Mouse (Mus musculus) T-helper 17 cell (primary cell): ENCODE data around the gene Apoc3.

ENCODE experiments used
- in situ Hi-C, 2 experiments: fragments of 300-600 bp; cut with MboI, MseI; formaldehyde crosslinking; loops; 1 replicate in 1 of 2; 2 replicates in 1 of 2; pipeline ENCODE4 v1.15.1; 2025; ENCODE audit warnings: high pct_unique_total_duplicates in 2 of 2

The Apoc3 gene

GRCm38 (mm10) chr9:46196699-46197169, 38.7 kb downstream of the Apoc3 start:
- in situ Hi-C loops: loop anchor here (5.0 kb wide), 2 partner anchors 199 to 204 kb away; no protein-coding TSS in a partner anchor

GRCm38 (mm10) chr9:46194809-46195208, 40.6 kb downstream of the Apoc3 start:
- in situ Hi-C loops: loop anchor here (5.0 kb wide), 2 partner anchors 198 to 203 kb away; no protein-coding TSS in a partner anchor

- in situ Hi-C loops: no loop called here
Measured at GRCm38 (mm10) chr9:46192642-46193041, 42.8 kb downstream of the Apoc3 start.

- in situ Hi-C loops: no loop called here
Measured at GRCm38 (mm10) chr9:46191644-46192043, 43.8 kb downstream of the Apoc3 start.

GRCm38 (mm10) chr9:46191234-46191633, 44.2 kb downstream of the Apoc3 start:
- in situ Hi-C loops: no loop called here

GRCm38 (mm10) chr9:46189381-46189780, 46.1 kb downstream of the Apoc3 start:
- in situ Hi-C loops: no loop called here

GRCm38 (mm10) chr9:46188956-46189355, 46.5 kb downstream of the Apoc3 start:
- in situ Hi-C loops: no loop called here

- in situ Hi-C loops: no loop called here
Measured at GRCm38 (mm10) chr9:46188370-46188769, 47.1 kb downstream of the Apoc3 start.

GRCm38 (mm10) chr9:46186387-46186786, 49.0 kb downstream of the Apoc3 start:
- in situ Hi-C loops: no loop called here

- in situ Hi-C loops: no loop called here
Measured at GRCm38 (mm10) chr9:46185191-46185590, 50.2 kb downstream of the Apoc3 start.

GRCm38 (mm10) chr9:46184542-46184941, 50.9 kb downstream of the Apoc3 start:
- in situ Hi-C loops: no loop called here
